Mouse (Mus musculus): ENCODE measurements around the gene Col9a1.

The Col9a1 gene

DNA sequence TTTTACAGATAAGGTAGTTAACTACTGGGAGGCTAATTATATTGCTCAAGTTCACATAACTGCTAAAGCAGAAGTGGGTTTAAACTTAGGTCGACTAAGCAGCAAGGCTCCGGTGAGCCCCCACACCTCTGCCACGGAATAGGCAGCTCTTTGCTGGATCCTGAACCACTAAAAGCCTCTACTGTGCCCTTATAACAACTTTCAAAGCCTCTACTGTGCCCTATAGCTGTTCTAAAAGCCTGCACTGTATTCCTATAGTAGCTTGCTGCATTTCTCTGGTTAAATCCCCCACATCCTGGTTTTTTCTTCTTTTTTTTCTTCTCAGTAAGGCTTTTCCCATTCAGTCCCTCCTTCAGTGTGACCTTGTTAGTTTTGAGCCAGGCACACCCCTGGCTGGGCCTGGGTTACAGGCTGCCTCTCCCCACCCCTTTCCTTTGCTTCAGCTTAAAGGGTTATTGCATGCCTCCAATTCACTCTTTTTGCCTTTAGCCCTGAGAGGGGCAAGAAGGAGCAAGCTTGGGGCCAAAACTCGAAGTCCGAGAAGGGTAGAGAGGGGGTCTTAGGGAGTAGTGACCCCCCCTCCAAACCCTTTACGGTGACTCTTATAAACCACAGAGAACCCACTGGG, at the start of gene Col9a1:
TSS of gene Col9a1 (plus strand) at position 387 of the 628 bp plus-strand sequence.
- DNase-seq (ENCODE audit: extremely low read depth, low read depth, low spot score), result no peak

DNA sequence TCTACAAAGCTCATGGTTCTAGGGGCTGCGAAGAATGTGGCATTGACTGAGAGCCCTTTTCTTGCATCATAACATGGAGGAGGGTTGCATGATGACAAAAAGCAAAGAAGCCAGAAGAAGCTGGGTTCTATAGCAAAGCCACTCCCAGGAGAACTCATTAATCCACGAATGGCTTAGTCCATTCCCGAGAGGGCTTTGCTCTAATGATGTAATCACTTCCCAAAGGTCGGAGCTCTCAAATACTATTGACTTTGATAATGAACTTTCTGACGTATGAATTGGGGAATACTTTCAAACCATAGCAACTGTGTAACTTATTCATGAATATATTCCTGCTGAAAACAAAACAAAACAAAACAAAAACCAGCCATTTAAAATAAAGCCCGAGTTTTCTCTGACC, 49.5 kb upstream of the Col9a1 start:
- DNase-seq (ENCODE audit: extremely low read depth, low read depth, low spot score), result no peak

DNA sequence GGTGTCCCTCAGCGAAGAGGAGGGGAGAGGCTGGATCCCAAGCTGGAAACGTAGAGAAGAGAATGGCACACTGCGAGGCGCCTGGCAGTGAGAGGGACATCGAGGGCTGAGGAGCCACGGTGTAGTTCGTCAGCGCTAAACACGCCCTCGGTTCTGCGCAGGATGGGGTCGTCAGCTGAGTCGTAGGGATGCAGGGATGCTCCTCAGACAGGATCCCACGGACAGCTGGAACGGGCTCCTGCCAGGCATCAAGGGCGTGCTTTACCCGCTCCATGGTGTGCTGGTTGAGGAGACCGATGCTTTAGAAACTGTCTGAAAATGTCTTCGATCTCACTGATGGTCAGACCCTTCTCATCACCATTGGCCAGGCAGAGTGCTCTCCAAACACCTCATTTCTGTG, 43.6 kb upstream of the Col9a1 start:
- no peak for DNase-seq (ENCODE audit: extremely low read depth, low read depth, low spot score)

DNA sequence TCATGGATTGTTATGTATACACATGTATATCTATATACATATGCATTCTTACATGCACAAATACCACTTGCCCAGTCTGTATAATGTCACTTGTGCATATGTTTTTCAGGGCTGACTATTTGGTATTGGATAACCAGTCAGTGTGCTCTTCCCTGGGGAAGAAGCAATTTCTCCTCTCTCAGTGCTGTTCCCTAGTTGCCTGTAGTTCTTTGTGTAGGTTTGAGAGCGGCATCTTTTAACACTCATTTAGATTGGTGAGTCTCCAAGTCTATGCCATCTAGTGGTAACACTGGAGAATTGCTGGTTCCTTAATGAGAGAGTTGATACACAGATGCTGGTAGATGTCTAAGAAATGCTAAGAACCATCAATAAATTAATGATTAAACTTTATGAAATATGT, 42.6 kb upstream of the Col9a1 start:
- DNase-seq (ENCODE audit: extremely low read depth, low read depth, low spot score), result no peak

DNA sequence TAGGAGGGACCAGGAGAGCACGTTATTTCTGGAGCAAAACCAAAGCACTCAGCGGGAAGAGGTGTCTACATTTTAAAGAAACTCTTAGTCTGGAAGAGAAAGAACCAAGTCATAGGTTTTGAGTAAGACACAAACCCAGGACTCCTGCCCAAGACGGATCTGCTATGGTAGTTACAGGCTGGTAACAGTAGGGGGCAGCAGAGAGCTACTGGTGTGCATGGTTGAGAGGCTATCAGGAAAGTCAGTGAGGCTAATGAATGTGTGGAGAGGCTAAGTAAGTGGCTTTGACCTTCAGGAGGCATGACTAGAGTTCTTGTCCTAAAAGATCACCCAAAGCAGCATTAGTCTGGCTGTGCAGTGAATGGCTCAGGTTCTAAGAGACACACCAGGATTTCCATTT, 40.3 kb upstream of the Col9a1 start:
- DNase-seq (ENCODE audit: extremely low read depth, low read depth, low spot score), result no peak

DNA sequence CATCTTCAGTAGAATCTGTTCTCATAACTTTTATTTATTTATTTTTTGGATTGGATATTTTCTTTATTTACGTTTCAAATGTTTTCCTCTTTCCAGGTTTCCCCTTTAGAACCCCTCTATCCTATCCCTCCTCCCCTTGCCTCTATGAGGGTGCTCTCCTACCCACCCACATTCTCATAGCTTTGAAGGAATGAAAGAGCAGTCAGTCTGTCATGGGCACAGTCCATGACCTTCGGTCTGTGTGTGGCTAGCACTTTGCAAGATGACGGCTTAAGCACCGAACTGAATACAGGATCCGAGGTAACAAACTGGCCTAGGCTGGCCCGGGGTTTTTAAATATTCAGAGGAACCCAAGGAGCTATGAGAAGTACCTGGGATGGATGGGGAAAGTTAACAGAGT, 36.9 kb upstream of the Col9a1 start:
- no peak for DNase-seq (ENCODE audit: extremely low read depth, low read depth, low spot score)

DNA sequence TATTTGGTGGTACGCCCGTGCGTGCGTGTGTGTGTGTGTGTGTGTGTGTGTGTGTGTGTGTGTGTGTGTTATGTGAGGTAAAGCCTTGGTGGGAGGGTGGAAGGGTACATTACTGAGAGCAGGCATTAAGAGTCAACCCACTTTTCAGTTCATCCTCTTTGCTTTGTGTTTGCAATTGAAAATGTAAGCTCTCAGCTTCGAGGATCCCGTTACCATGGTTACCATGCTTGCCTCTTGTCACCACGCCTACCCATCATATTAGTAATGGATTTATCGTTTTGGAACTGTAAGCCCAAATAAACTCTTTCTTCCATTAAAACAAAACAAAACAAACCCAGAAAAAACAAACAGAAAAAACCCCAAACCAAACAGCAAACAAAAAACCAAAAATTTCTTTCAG, 33.9 kb upstream of the Col9a1 start:
- no peak for DNase-seq (ENCODE audit: extremely low read depth, low read depth, low spot score)

DNA sequence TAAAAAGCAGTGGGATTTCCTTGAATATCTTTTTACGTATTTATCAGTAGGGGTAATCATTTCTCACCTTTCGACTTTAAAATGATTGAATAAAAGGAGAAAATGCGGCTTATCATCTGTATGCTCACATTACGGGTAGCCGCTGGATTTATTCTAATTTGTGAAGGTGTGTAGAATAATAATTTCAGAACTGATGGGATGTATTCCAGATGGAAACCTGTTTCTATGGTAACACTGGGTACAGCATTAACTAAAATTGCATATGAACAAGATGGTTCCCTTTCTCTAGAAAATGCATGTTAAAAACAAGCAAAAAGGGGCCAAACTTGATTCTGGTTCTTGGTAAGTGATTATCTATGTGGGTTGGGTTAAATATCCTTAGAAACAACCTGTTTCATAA, 19.7 kb upstream of the Col9a1 start:
- DNase-seq (ENCODE audit: extremely low read depth, low read depth, low spot score), result no peak

DNA sequence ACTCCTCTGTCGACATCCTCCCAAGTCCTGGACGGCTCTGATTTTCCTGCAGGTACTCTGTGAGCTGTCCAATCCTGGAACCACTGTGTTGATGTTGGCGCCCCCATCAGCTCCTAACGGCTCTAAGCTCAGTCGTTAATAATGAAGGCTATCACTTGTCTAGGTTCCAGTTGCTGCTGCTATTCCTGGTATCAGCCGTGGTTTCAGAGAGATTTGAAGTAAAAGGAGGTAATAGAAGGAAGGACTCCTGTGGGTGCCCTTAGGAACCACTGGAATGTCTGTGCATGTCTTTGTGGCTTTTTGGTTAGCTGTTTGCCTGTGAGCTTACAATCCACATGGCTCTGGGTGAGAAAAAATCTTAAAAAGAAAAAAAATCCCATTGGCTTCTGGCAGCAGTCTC, 8.0 kb upstream of the Col9a1 start:
- DNase-seq (ENCODE audit: extremely low read depth, low read depth, low spot score), result no peak

DNA sequence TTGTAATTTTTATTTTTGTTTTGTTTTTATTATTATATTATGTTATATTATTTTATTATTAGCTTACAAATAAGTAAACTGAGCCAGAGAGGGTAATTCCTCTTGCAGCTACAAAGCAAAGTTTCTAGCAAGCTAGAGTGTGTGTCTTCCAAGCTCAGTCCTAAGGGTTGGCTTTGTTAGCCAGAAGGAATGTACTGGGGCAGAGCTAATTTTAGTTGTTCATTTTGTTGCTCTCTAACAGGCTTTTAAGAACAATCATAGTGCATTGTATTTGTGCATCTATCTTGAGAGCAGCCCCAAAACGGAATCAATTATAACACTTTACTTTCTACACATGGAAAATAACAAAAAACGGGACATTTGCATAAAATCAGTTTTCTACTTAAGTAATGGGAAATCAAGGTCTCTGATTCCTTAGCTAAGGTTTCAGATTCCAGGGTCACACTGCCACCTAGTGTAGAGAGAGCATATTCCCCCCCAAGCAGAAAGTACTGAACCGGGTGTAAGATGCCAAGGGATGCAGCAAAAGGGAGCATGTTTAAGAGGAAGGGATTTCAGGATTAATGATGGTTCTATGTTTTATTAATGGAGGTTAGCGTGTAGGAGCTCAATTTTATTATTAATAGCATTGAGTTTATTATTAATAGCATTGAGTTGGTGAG, 6.1 kb upstream of the Col9a1 start:
- DNase-seq (ENCODE audit: extremely low read depth, low read depth, low spot score), result no peak

DNA sequence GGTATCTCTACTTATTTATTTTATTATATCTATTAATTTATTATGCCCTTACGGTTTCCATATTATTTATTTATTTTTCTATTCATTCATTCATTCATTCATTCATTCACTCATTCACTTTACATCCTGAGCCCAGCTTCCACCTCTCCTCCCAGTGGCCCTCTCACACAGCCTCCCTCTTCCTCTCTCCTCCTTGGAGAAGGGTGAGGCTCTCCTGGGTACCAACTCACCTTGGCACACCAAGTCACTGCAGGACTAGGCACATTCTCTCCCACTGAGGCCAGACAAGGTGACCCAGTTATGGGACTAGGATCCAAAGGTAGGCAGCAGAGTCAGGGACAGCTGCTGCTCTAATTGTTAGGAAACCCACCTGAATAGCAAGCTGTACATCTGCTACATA, 5.5 kb upstream of the Col9a1 start:
- DNase-seq (ENCODE audit: extremely low read depth, low read depth, low spot score), result no peak

DNA sequence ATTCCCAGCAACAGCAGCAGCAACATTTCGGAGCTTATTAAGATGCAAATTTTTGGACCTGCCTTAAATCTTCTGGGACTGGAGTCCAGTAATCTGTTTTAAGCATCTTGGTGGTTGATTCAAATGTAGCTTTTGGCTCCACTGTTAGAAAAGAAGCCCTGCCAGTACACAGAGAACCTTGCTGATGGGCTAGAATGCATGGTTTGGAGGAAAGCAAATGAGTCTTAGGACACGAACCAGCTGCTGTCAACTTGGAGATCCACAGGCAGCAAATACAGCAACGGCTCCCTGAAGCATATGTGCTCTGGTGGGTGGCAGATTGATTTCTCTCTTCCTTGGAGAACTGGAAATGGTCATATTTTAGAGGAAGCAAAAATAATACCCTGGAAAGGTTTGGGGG, 4.8 kb upstream of the Col9a1 start:
- DNase-seq (ENCODE audit: extremely low read depth, low read depth, low spot score), result no peak

DNA sequence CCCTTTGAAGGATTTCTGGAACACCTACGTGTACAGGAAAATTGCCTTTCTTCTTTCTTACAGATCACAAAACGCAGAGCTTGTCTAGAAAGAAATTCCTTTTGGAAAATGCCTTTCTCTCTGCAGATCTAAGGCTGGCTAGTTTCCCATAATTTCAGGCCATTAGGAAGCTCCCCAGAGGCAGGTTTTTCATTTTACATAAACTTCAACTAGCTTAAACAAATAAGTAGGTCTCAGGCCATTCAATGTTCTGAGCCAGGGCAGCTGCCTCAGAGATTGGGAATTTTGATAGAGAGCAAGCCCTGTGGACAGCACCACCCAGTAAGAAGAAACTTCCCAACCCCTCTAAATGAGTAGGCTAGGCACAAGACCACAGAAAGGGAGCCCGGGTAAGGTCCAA, 1.6 kb upstream of the Col9a1 start:
- DNase-seq (ENCODE audit: extremely low read depth, low read depth, low spot score), result no peak

DNA sequence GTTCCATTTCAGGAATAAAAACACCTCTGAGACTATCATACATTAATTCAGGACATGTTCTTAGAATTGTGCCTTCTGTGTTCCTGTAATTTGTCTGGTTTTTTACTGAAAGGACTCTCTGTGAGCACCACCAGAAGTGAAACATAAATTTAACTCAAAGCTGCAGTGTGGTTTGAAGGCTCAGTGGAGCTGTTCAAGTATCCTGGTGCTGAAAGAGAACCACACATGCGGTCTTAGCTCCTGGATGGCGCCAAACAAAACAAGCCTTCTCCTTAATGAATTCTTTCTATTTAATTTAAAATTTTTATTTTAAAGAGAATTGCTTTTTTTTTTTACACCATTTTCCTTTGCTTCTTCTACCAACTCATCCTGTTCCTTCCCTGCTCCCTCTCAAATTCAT, 2.4 kb downstream of the Col9a1 start:
- DNase-seq (ENCODE audit: extremely low read depth, low read depth, low spot score), result no peak

DNA sequence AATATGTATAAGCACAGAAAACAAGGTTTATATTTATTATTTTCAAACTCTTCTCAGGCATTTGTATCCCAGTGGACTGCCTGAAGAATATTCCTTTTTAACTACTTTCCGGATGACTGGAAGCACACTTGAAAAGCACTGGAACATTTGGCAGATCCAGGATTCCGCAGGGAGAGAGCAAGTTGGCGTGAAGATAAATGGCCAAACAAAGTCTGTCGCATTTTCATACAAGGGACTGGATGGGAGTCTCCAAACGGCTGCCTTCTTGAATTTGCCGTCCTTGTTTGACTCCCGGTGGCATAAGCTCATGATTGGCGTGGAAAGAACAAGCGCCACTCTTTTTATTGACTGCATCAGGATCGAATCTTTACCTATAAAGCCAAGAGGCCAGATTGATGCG, 7.6 kb downstream of the Col9a1 start:
- DNase-seq (ENCODE audit: extremely low read depth, low read depth, low spot score), result no peak

DNA sequence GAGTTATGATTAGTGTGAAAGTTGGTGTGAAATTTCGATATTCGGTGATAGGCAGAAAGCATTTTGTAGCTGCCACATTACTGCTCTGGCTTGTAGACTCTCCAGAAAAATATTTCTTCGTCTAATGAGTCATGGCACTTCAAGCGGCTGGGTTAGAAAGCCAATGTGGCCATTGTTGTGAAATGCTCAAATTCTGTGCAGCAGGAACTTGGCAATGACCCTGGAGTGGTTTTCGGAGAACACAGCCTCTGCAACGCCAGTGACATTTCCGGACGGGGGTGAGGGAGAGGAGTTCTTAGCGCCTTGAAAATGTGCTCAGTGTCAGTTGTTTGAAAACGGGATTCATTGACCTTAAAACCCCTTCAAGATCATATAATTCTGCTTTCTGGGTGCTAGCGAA, 9.6 kb downstream of the Col9a1 start:
- no peak for DNase-seq (ENCODE audit: extremely low read depth, low read depth, low spot score)

DNA sequence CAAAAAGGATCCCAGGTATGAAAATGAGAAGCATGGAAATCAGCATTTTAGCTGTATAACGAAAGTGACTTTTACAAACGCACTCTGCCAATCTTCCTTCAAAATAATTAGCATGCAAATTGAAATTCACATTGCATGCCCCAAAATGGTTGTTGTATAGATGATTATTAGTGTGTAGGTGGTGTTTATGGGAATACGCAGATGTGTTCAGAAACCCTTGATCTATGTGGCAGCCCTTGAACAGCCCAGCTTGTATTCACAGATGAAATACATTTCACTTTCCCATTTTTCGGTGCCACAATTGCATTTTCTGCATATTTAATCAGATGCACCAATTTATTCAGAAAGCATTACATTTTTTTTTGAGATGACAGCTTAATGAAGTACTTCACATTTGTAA, 14.3 kb downstream of the Col9a1 start:
- DNase-seq (ENCODE audit: extremely low read depth, low read depth, low spot score), result no peak

DNA sequence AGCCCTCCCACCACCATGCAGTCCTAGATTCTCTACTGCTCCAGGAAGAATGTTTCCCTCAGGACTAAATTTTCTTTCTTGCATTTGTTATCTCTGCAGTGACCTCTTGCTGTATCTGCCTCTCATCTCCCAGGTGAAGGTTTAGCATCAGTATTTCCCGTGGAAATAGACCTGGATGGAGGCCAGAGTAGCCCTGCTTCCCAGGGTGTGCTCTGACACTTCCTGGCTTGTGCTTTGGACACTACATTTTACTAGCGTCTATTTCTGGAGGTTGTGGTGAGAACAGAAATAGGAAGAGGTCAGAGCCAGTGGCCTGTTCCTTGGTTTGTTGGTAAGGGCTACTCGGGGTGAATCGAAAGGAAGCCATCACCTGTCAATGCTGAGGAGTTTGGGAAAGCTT, 16.7 kb downstream of the Col9a1 start:
- no peak for DNase-seq (ENCODE audit: extremely low read depth, low read depth, low spot score)

DNA sequence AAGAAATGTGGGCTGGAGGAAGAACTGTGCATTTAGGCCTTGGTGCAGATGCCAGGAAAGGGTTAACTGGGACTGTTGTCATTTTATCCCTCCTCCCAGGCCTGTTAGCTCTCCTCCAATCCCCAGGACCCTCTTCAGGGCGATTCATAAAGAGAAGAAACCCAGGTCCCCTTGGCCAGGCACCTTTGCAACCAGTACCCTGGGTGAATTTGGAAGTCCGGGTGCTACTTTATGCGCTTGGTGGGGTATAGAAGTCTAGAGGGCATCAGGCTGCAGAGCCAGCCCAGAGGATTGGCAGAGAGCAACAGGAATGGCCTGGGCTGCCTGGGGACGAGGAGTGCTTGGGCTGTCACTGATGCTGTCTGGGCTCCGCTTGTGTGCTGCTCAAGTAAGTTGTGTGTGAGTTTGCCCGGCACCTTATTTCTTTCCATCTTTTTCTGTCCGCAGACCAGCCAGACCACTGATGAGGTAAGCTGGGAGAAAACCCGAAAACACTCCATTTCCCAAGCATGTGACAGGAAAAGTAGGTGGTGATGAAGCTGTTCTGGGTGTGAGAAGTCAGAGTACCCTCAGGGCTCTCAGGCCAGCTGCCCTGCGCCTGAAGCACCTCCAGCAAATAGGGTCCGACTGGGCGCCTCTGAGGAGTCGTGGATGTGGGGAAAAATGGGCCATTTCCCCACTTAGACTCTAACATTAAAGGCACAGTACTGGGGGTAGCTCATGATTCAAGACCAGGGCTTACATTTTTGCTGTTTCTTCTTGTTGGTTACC, 17.8 kb downstream of the Col9a1 start:
- no peak for DNase-seq (ENCODE audit: extremely low read depth, low read depth, low spot score)

DNA sequence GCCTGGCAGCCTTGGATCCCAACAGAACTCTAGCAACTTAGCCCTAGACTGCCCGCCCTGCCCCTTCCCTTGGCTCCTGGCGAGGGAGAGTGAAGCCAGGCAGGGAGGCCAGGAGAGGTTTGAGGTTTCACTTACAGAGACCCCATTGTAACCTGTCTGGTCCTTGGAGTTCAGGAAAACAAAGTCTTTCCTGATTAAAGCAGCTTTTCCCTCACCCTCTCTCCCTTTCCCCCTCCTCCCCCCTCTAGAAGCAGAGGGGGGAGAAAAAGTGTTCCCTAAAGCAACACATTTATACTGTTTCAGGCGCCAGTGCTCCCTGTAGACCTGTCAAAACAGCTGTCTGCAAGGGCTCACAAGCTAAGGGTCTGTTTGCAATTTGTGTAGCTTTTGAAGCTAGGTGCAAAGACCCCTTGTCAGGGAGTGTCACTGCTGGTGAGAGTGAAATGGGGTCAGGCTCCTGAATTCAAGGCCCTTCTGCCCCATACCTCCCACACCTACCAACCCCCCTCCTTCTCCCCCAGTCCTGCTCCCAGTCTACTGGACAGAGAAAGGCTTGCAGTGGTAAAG, 18.6 kb downstream of the Col9a1 start:
- DNase-seq (ENCODE audit: extremely low read depth, low read depth, low spot score), result no peak

DNA sequence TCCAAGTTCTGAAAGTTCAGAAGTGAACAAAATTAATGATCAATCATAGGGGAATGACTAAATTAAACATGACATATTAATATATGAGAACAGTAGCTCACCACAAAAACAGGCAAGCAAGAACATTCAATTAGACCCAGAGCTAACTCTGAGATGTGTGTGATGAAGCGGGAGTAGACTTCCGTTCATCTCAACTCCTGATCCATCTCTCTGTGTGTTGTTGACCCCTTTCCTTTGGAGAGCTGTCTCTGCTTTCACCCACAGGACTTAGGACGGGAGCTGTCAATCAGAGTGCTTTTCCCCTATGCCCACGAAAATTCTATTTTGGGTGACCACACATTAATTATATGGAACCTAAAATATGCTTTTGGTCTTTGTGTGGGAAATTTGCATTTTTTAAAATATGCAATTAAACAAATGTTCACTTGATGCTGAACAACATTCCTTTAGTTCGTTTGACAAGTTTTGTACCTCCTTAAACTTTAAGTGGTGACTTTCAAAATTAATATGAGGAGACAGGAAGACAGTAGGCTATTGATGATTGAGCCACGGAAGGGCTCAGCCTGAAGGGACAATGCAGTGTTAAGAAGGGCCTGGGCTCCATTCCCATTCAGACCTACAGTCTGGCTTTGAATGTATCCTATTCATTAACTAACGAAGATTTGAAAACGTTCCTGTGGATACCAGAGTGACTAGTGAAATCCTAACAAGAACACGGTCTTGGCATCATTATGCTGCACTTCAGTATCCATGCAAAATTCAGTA, 34.4 kb downstream of the Col9a1 start:
- DNase-seq (ENCODE audit: extremely low read depth, low read depth, low spot score), result no peak

All from fat pad, adult 2 months (tissue).